Mouse (Mus musculus): ENCODE data around the gene Adamts17.
A peak's percentile ranks its signal among the peaks of the same experiment; 100 is the strongest.

GRCm38 (mm10) chr7:67061756-67062155 lies 222.2 kb downstream of the Adamts17 start:
- TF ChIP-seq POLR2A (IDR thresholded peaks at IDR 0.05; ENCODE audit: insufficient read depth, low read length): no peak
- TF ChIP-seq CTCF (IDR thresholded peaks at IDR 0.05; ENCODE audit: low read depth, low read length): peak; percentile 12

Measured in ES-Bruce4 (cell line).